Mouse (Mus musculus): Measurements from ENCODE around the gene Bcas3.

DNA sequence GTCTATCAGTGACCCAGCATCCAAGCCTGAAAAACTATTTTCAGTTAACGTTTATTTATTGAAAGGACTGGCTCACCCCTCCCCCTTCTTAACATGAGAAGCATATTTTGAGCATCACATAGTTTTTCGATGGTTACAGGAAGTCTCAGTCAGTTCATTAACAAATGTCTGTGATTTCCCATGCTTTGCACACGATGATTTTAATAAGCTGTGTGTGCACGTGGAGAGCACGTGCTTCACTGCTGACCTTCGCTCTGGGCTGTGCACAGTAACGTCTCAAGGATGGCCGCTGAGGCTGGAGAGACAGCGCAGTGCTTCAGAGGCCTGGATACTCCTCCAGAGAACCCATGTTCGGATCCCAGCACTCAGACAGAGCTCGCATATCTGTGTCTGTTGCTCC, 454.4 kb downstream of the Bcas3 start:
- TF ChIP-seq POLR2A (IDR thresholded peaks at IDR 0.05; ENCODE audit: low read depth, low read length): no peak
- TF ChIP-seq CTCF (IDR thresholded peaks at IDR 0.05; ENCODE audit: borderline replicate concordance, insufficient read depth, low read length): no peak
